Mouse (Mus musculus) c-Kit-negative CD71-positive TER-119-positive erythroid progenitor cells, embryonic 14.5 days (primary cell): ENCODE data around the gene Nmur1.

Experiments used
- DNase-seq: peaks from one replicate; pipeline ENCODE4 v3.0.0-alpha.2; 2013; ENCODE audit warnings: low read depth, low spot score

Gene Nmur1

DNA sequence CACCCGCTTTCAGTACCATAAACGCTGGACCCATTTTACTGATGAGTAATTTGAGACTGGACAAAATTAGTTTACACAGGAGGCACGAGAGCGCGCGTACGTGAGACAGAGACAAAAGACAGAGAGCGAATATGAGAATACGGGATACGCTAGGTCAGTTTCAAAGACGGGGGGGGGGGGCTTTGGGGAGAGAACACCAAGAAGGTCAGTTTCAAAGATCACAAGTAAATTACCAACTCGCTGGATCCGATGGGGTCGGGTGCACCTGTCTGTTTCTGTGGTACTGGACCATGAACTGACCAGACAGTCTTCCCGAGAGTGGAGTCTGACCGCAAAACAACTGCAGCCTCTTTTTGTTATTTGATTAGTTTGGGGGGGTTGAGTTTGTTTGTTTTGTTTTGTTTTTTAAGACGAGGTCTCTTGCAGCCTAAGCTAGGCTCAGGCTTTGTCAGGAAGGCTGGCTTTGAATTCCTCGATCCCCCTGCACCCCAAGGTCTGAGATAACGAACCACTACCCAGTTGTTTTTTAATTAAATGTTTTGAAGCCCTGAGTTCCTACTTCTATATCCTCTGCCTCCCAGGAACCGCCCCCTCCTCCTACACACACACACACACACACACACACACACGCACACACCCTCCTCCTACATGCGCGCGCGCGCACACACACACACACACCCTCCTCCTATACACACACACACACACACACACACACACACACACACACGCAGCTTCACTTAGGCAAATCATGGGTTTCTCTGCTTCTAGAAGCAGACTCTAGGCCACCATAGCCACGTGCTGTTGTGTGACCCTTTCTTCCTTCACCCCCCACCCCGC lies 15.1 kb upstream of the Nmur1 start:
- DNase-seq, result no peak

DNA sequence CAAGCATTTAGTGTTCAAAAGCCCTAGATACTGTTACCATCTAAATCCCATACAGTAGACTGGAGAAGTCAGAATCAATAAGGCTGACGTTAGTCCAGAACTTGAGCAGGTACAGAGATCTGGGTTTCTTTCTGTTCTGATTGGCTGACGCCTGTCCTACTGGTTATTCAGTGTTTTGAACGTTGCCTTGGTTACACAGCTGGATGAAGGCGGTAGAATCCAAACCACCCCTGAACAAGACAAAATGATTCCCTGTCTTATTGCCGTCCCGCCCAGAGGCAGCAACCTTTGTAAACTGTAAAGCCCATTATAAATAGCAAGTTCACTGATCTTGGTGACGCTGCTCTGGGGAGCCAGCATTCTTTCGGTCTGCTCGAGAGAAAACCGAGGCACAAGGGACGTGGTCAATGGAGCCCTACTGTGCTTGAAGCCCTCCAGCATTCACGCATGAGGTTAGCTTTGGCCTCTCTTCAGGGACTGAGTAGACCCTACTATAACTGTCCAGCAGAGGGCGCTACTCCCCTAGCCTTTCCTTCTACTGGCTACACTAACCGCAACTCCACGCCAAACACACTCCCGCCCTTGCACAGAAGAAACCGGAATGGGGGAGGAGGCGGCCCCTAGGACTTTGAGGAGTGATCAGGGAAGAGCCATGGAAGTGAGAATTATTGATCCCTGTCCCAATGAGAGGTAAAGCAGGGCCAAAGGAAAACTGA lies 14.3 kb upstream of the Nmur1 start:
- peak; percentile 92 for DNase-seq

DNA sequence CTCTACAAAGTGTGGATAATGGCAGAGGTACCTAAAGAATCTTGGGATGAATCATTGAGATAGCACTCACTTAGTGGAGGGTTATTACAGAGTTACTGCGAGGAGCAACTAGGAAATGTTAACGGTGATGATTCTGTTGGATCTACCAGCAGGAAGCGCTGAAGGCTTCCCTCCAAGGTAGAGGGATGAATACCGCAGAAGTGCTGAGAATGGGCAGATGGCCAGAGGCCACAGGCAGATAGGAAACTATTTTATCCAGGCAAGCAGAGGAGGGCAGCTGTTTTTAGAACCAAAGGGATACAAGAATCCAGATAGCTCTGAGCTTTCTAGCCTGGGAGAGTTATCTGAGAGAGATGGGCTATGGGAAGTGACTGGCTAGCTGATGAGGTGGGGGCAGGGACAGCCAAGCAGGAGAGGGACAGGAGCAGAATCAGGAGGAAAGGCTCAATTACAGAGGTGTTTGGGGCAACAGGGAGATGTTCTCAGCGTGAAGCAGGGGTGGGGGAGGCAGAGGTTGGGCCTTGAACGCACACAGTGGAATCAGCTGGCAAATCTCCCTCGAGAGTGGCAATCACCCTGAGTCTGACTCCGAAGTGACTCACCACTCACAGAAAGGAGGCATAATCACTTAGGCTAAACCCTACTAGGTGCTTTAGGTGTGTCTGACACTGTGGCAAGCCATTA lies 13.6 kb upstream of the Nmur1 start:
- no peak for DNase-seq

DNA sequence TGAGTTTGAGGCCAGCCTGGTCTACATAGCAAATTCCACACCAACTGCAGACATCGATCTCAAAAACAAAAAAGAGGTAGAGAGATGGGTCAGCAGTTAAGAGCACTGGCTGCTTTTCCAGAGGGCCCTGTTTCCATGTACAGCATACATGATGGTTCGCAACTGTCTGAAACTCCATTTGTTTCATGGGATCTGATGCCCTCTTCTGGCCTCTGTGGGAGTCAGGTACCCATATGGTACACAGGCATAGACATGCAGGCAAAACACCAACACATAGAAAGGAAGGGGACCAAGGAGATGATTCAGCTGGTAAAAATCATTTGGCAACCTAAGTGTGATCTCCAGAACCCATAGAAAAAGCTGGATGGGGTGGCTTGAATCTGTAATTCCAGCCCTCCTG lies 12.5 kb upstream of the Nmur1 start:
- no peak for DNase-seq

DNA sequence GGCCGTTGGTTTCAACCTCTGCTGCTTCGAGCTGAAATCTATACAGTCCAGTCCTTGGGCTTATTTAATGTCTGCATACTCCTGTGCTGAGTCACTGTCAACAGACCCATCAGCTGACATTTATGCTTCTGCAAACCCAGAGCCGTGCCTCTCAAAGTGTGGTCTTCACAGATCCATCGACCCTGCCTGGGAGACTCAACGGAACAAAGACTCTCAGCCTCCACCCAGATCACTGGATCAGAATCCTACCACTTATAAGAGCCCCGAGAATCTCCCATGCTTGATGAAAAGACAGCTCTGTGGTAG lies 11.9 kb upstream of the Nmur1 start:
- no peak for DNase-seq

DNA sequence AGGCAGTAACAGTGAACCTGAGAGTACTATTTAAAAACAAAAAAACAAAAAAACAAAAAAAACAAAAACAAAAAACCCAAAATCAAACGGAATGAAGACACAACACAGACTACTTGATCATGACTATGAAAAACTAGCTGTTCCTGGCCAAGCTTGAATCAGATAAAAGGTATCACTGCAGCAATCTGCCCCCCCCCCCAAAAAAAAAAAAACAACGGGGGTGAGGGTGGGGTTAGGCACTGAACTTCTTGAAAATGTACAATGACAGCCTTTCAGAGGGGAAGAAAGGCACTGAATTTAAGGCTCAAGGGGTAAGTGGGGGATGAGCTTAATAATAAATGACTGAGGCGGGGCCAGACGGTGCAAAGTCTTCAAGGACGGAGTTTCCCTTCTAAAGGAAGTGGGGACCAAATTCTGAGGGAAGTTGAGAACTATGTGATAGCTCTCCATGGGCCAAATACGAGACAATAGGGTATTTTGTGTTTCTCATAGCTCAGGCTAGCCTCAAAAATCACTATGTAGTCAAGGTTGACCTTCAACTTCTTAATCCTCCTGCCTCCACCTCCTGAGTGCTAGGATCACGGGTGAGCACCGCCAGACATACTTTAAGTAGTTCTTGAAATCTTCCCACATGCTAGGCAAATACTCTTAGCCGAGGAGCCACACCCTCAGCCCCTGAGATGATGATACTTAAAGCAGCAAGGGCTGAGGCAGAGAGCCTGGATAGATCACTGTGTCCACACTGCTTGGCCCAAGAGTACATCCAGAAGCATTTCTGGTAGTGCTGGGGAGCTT lies 11.4 kb upstream of the Nmur1 start:
- no peak for DNase-seq

DNA sequence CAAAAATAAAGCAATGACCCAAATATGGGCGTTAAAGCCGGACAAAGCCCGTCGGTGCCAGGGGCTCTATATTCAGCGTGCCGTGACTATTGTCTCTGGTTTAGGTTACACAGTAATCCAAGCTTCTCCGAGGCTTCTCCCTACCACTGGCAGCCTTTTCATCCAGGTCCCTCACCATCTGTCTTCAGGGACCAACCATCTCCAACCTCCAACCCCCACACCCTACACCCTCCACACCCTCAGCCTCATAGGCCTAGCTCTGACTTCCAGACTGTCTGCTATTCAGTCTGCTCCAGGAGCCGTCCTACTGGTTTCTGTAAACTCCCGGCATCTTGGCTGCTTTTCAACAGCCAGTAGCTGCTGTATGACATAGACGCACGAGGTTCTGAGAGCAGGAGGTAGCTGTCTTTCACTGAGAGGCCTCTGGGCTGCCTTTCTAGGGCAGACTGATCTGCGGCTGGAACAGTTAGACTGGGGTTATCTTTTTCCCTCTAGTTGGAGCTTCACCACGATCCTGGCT lies 9.3 kb upstream of the Nmur1 start:
- no peak for DNase-seq

DNA sequence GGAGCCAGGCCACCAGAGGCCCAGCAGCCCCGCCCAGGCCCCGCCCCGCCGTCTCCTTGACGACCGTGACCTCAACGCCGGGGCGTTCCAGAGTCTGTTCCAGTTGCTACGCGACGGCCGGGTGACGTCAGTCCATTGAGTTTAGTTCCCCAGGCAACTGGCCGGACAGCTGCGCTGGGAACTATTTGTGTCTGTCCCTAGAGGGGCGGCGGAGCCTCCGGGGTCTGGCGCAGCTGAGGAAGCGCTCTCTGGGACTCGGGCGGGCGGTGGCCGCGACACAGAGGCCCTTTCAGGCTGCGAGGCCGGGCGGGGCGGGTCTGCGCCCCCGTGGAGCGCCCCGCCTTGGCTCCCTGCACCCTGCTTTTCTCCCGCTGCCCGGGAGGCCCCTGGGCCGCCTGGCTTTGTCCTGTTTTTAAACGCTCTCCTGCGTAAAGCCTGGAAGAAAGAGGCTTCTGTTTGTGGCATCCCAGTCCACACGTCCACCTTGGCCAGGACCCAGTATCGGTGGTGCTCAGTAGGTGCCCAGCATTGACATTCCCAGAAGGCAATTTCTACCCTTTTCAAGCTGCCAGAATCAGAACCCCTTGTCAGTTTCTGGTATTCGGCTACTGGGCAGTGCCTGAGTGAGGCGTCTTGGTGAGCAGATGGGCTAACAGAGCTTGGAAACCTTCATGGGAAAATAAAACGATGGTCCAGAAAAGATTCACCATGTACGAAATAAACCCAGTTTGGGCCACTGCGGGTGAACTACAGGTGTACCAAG lies 8.6 kb upstream of the Nmur1 start:
- peak; percentile 99 for DNase-seq

DNA sequence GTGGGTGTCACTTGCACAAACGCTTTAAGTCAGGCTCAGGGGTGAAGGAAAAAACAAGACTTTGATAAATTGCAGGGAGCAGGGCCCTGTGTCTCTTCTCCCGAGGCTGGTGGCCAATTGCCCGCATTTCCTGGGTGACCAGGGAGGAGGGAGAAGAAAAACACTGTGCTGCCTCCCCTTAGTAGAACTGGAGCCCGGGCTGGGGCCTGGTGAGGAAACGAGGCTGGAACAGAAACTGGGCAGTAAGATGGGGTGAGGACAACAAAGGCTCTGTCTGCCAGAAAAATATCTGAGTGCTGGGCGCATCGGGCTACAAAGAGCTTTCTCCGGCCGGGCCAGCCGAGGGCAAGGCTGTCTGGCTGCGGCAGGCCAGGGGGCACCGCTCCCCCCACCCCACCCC lies 8.0 kb upstream of the Nmur1 start:
- no peak for DNase-seq

DNA sequence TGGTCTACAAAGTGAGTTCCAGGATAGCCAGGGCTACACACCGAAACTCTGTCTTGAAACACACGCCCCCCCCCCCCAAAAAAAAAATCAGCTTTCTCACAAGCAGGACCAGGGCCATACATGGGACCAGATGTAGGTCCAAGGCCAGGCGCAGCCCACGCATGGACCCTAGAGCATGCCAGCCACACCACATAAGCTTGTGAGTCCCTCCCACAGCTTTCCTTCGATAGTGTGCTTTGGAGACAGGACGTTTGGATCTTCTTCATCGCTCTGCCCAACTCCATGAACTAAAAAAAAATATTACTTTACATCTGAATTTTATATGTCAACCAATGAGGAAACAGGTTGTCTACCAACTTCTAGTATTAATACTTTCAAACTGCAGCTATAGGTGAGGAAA lies 7.3 kb upstream of the Nmur1 start:
- DNase-seq, result no peak

DNA sequence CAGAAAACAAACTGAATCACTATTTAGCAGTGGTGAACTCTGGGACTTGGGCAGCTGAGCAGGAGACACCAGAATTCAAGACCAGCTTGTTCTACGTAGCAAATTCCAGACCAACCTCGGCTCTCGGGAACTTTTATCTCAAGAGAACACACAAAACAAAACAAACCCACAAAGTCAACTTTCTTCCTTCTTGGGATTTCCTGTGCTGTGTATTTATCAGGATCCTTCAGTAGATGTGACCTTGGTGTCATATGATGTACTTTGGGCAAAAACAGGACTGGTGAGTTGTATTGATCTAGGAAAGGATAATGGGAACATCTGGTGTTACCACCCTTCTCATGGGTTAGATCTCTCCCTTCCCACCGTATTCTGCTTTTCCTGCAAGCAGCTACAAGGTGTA lies 6.8 kb upstream of the Nmur1 start:
- no peak for DNase-seq

DNA sequence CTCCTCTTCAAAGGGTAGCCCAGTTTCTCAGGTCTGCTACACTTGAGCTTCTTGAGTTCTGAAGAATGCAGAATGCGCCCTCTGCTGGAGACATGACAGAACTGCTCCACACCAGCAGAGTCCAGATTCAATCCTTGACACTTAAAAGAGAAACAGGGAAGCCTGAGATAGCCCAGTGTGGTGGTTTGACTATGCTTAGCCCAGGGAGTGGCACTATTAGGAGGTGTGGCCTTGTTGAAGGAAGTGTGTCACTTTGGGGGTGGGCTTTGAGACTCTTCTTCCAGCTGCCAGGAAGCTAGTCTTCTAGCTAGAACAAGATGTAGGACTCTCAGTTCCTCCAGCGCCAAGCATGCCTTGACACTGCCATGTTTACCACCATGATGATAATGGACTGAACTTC lies 4.0 kb upstream of the Nmur1 start:
- peak; percentile 74 for DNase-seq

DNA sequence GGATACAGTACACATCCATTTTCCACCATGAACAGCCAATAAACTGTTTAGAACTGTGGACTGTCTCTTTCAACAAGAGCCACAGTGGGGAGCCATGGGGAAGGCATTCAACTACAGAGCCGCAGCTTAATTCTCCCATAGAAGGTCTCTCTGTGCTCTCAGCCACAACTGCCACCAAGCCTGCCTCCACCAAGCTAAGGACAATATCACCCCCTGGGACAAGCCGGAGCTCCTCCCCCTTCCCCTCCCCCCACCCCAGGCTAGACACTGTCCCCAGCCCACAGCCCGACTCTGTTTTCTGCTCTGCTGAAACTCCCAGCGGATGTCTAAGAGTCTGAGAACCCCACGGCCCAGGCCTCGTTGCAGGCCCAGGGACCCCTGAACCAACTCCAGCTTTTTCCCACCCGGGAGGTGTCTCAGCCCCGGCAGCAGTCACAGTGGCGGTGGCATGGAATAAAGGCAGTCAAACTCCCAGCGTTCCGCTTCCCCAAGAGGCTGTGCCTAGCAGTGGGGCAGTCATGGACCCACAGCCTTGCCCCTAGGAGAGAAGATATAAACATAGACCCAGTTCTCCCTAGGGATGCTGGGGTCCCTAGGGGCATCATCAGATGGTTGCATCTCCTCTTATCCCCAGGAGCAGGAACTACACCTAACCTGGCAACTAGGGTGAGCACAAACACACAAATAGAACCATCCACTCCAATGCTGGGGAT lies 1.0 kb downstream of the Nmur1 start:
- DNase-seq, result no peak

DNA sequence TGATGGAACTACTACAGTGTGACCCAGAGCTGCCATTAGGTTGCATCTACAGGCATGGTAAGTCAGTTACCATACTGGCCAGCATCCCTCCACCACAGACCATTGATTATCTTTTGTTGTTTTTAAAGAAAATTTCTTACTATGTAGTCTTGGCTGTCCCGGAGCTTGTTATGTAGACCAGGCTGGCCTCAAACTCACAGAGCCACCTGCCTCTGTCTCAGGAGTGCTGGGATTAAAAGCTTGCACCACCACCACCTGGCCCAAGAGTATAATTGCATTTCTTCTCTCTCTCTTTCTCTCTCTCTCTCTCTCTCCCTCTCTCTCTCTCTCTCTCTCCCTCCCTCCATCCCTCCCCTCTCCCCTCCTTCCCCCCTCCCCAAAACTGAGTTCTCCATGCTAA lies 1.7 kb downstream of the Nmur1 start:
- no peak for DNase-seq

DNA sequence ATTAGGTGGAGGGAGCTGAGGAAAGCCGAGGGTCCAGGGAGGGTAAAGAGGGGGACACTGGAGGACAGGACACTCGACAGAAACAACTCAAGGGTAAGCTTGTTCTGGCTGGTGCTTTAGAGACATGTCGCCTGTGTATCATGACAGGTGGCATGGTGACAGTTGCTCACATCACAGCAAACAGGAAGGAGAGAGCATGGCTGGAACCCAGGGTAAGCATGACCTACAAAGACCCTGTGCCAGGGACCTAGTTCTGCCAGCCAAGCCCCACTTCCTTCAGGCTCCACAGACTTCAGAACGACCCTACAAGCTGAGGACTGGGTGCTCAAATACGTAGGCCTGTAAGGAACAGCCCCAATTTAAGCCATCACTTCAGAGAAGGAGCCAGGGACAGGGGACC lies 2.1 kb downstream of the Nmur1 start:
- DNase-seq, result no peak

DNA sequence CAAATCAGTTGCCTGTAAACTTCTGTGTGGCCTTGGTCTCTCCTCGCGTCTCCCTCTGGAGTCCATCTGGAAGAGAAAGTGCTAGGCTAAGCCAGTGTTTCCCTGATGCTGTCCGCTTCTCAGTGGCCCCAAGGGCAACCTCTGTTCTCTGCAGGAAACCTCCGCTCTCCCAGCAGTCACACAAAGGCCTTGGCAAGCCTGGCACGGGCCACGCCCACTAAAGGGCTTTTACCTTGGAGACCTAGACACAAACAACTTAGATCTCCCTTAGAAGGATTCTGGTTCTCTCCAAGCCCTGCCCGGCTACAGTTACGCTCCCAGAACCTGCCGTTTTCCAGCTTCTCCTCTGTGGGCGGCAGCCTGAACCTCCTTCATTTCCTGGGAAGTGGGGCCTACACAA lies 5.0 kb downstream of the Nmur1 start:
- no peak for DNase-seq

DNA sequence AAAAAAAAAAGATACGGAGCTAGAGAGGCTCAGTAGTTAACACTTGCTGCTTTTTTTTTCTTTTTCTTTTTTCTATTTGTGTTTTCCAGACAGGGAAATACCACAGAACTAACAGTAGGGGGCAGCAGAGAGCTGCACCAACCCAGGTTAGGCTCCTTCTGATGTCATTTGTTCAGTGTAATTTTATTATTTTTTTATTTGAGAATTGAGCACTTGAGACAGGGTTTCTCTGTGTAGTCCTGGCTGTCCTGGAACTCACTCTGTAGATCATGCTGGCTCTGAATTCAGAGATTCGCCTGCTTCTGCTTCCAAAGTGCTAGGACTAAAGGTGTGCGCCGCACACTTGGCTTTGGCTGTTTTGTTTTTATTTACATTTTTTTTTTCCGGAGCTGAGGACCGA lies 9.7 kb downstream of the Nmur1 start:
- DNase-seq, result no peak

DNA sequence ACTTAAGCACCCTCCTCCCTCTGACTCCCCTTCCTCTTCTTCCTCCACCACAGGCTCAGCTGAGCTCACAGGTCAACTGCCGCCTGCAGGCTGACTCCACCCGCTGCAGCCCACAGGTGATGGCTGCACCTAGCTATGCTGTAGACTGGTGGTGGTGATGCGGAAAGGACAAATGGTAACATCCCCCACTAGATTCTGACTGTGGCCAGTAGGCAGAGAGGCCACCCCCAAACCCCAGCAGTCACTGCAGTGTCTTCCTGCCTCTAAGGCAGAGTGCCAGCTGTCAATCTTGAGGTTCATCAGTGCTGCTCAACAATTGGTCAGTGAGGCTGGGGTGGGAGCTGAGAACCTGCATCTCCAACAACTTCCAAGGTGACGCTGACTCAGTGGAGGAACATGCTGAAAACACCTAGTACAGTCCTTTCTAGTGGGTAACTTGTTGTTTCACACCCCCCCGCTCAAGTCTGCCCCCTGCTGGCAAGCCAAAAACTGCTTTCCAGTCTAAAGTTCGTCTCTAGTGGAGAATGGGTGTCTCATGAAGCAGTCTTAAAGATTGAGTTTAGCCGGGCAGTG lies 10.3 kb downstream of the Nmur1 start:
- no peak for DNase-seq

DNA sequence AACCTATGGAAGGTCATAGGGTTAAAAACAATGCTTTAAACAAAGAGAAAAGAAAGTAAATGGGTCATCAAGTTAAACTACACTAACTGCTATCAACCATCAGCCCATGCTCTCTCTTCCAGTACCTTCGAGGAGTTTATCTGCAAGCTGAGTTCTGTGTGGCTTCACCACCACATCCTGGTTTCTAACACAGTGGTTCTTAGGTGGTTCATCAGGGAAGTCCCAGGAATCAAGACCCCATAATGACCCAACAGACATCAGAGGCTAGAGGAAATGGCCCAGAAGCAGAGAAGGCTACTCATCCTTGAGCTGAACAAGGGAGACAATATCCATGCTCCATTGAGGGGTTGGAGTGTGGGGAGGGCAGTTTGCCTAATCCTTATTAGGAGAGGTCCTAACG lies 10.9 kb downstream of the Nmur1 start:
- DNase-seq, result no peak

DNA sequence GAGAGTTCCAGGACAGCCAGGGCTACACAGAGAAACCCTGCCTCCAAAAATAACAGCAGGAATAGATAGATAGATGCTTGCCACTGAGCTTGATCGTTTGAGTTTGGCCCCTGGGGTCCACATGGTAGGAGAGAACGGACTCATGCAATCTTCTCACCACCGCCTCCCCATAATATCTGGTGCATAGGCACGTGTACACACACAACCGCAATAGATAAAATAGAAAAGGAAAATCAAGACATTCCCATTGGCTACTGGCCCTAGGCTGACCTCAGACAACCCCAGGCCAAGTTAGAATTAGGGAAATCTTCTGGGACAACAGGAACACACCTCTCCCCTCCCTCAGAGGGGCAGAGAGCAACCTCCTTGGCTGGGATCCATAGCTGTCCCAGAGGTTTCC lies 11.3 kb downstream of the Nmur1 start:
- no peak for DNase-seq
